Mouse (Mus musculus): Measurements from ENCODE around the gene Fam206a. TPM values are rescaled to one million over a fixed set of nuclear protein-coding genes. Genes with fewer than 3 reads are reported as not detected.

Gene Fam206a
- total and polyA plus RNA-seq, 3 experiments = 7.9 to 29.4 (median 8.2) TPM

- no peak for DNase-seq (ENCODE audit: extremely low read depth)
- H3K9me3 ChIP-seq (replicated peaks; ENCODE audit: low read length) = no peaks in the 10 kb centered on the region
- dilution Hi-C loops (cut with MboI; ENCODE audit: extremely low pct_ligation_motif_present, extremely low pct_unique_long_range_greater_than_20kb, low sequenced_read_pairs) (no loop called here), in situ Hi-C loops (cut with MboI; ENCODE audit: low pct_ligation_motif_present, low pct_unique_long_range_greater_than_20kb, low sequenced_read_pairs) (no loop called here)
- H3K9ac ChIP-seq (ENCODE audit: insufficient read depth, low read depth) = no peak overlapping the region
- H3K36me3 ChIP-seq (replicated peaks in 1 of 2; ENCODE audit: control insufficient read depth in 1 of 2, insufficient read depth in 1 of 2, low read length in 1 of 2) = peaks cover 0 to 27% of the 10 kb centered on the region in 2 experiments
- no peaks in the 10 kb centered on the region for H3K4me1 ChIP-seq (ENCODE audit: control insufficient read depth in 1 of 2, insufficient read depth in 2 of 2)
- no peak overlapping the region for H3K4me3 ChIP-seq (replicated peaks in 1 of 3; ENCODE audit: low read depth in 2 of 3, low read length in 2 of 3, poor library complexity in 1 of 3)
- no peak overlapping the region for H3K4me2 ChIP-seq (ENCODE audit: insufficient read depth, low read depth, poor library complexity, severe bottlenecking)
- H3K27ac ChIP-seq (ENCODE audit: insufficient read depth, low read depth) = no peak overlapping the region
- TF ChIP-seq GABPA (IDR thresholded peaks at IDR 0.05; ENCODE audit: insufficient replicate concordance, low read depth, low read length) (no peak), MAX (IDR thresholded peaks at IDR 0.05; ENCODE audit: low read length) (no peak), TCF12 (IDR thresholded peaks at IDR 0.05; ENCODE audit: low read depth, low read length) (no peak), NRF1 (IDR thresholded peaks at IDR 0.05; ENCODE audit: low read depth, low read length) (no peak), TBP (conservative IDR thresholded peaks at IDR 0.05; ENCODE audit: low read depth, low read length) (no peak), E2F4 (IDR thresholded peaks at IDR 0.05; ENCODE audit: insufficient replicate concordance, low read depth, low read length) (no peak), USF2 (conservative IDR thresholded peaks at IDR 0.05; ENCODE audit: low read depth, low read length) (no peak), ETS1 (conservative IDR thresholded peaks at IDR 0.05; ENCODE audit: low read depth, low read length) (no peak), RAD21 (IDR thresholded peaks at IDR 0.05; ENCODE audit: low read depth, low read length) (no peak), ZKSCAN1 (IDR thresholded peaks at IDR 0.05; ENCODE audit: borderline replicate concordance, low read depth, low read length) (no peak), UBTF (IDR thresholded peaks at IDR 0.05; ENCODE audit: low read depth, low read length) (no peak), EP300 (IDR thresholded peaks at IDR 0.05; ENCODE audit: low read length) (no peak), ZNF384 (IDR thresholded peaks at IDR 0.05; ENCODE audit: low read depth, low read length) (no peak), ZMIZ1 (IDR thresholded peaks at IDR 0.05; ENCODE audit: low read depth, low read length) (no peak)
- H3K27me3 ChIP-seq (replicated peaks) = no peaks in the 10 kb centered on the region
- H3K79me2 ChIP-seq (replicated peaks; ENCODE audit: control insufficient read depth, extremely low read depth, insufficient read depth, poor library complexity, severe bottlenecking) = no peaks in the 10 kb centered on the region
Measured at GRCm38 (mm10) chr4:56828932-56829331, 26.8 kb downstream of the Fam206a start.

GRCm38 (mm10) chr4:56829511-56829921 lies 27.4 kb downstream of the Fam206a start:
- H3K4me2 ChIP-seq (ENCODE audit: insufficient read depth, low read depth, poor library complexity, severe bottlenecking) = no peak overlapping the region

More at GRCm38 (mm10) chr4:56829511-56829921, 27.4 kb downstream of the Fam206a start:
- no peak overlapping the region for H3K9ac ChIP-seq (ENCODE audit: insufficient read depth, low read depth)
- no peak overlapping the region for H3K4me3 ChIP-seq (replicated peaks in 1 of 3; ENCODE audit: low read depth in 2 of 3, low read length in 2 of 3, poor library complexity in 1 of 3)
- H3K9me3 ChIP-seq (replicated peaks; ENCODE audit: low read length) = no peaks in the 10 kb centered on the region
- no peak for DNase-seq (ENCODE audit: extremely low read depth)
- no peaks in the 10 kb centered on the region for H3K4me1 ChIP-seq (ENCODE audit: control insufficient read depth in 1 of 2, insufficient read depth in 2 of 2)
- peaks cover 0 to 25% of the 10 kb centered on the region in 2 experiments for H3K36me3 ChIP-seq (replicated peaks in 1 of 2; ENCODE audit: control insufficient read depth in 1 of 2, insufficient read depth in 1 of 2, low read length in 1 of 2)
- TF ChIP-seq RCOR1 (conservative IDR thresholded peaks at IDR 0.05; ENCODE audit: low read depth, low read length) = no peak
- TF ChIP-seq USF2 (conservative IDR thresholded peaks at IDR 0.05; ENCODE audit: low read depth, low read length) = no peak
- TF ChIP-seq RAD21 (IDR thresholded peaks at IDR 0.05; ENCODE audit: low read depth, low read length) = no peak
- no peak for TF ChIP-seq EP300 (IDR thresholded peaks at IDR 0.05; ENCODE audit: low read length)
- no peak for TF ChIP-seq USF1 (IDR thresholded peaks at IDR 0.05; ENCODE audit: low read depth, low read length)
- no peak for TF ChIP-seq UBTF (IDR thresholded peaks at IDR 0.05; ENCODE audit: low read depth, low read length)
- TF ChIP-seq MXI1 (IDR thresholded peaks at IDR 0.05; ENCODE audit: low read depth, low read length) = no peak
- TF ChIP-seq BHLHE40 (IDR thresholded peaks at IDR 0.05; ENCODE audit: low read depth, low read length) = no peak
- no peak for TF ChIP-seq MAZ (IDR thresholded peaks at IDR 0.05; ENCODE audit: low read depth, low read length)
- TF ChIP-seq SMC3 (IDR thresholded peaks at IDR 0.05; ENCODE audit: low read depth, low read length) = no peak
- no peak for TF ChIP-seq ZNF384 (IDR thresholded peaks at IDR 0.05; ENCODE audit: low read depth, low read length)
- no peaks in the 10 kb centered on the region for H3K79me2 ChIP-seq (replicated peaks; ENCODE audit: control insufficient read depth, extremely low read depth, insufficient read depth, poor library complexity, severe bottlenecking)
- in situ Hi-C loops (cut with MboI; ENCODE audit: low pct_ligation_motif_present, low pct_unique_long_range_greater_than_20kb, low sequenced_read_pairs) (no loop called here), dilution Hi-C loops (cut with MboI; ENCODE audit: extremely low pct_ligation_motif_present, extremely low pct_unique_long_range_greater_than_20kb, low sequenced_read_pairs) (no loop called here)
- no peaks in the 10 kb centered on the region for H3K27me3 ChIP-seq (replicated peaks)
- no peak overlapping the region for H3K27ac ChIP-seq (ENCODE audit: insufficient read depth, low read depth)
